Mouse (Mus musculus): ENCODE results near the gene Plekhf1.
A peak's percentile ranks its signal among the peaks of the same experiment; 100 is the strongest.

Plekhf1 gene

GRCm38 (mm10) chr7:38188281-38189075 lies 39.3 kb downstream of the Plekhf1 start:
- no peak for DNase-seq (ENCODE audit: low spot score in 2 of 2)

GRCm38 (mm10) chr7:38187796-38188195 lies 40.0 kb downstream of the Plekhf1 start:
- no peak for DNase-seq (ENCODE audit: low spot score in 2 of 2)

DNA sequence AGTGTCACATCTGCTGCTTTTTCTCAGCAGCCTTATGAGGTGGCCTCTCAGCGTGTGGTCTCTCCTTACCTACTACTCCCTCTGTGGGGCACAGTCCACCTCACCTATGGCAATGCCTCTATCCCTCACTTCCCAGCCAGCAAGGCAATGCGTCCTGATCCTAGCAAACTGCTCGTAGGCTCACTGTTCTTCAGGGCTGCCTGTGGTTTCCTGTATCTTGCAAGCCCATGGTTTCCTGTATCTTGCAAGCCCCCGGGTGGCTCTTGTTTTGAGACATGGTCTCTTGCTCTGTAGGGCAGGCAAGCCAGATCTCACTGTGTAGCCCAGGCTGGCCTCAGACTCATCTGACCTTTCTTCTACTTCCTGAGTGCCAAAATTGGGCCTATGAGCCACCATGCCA lies 41.0 kb downstream of the Plekhf1 start:
- DNase-seq (ENCODE audit: low spot score in 2 of 2) = no peak

DNA sequence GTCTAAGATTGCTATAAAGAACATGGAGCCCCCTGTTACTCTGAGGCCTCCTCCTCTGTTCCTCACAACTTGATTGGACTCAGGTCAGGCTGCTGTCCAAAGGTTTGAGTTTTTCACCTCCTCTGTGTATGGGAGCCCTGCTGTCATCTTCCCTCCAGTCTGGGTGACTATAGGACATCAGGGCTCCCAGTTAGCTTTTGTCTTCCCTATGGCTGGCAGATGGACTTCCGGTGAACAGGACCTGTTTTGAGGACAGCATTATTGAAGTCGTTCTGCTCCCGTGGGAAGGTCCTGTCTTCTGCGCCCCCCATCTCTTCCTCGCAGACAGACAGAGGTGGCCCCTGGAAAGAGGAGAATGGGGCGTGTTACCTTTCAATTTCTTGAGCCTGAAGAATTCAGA lies 43.0 kb downstream of the Plekhf1 start:
- DNase-seq (ENCODE audit: low spot score in 2 of 2) = no peak

- no peak for DNase-seq (ENCODE audit: low spot score in 2 of 2)
These were observed 43.4 kb downstream of the Plekhf1 start for GRCm38 (mm10) chr7:38184418-38184745.

GRCm38 (mm10) chr7:38183709-38184417 lies 44.0 kb downstream of the Plekhf1 start:
- DNase-seq (ENCODE audit: low spot score in 2 of 2) = peak; percentile 88 to 90

DNA sequence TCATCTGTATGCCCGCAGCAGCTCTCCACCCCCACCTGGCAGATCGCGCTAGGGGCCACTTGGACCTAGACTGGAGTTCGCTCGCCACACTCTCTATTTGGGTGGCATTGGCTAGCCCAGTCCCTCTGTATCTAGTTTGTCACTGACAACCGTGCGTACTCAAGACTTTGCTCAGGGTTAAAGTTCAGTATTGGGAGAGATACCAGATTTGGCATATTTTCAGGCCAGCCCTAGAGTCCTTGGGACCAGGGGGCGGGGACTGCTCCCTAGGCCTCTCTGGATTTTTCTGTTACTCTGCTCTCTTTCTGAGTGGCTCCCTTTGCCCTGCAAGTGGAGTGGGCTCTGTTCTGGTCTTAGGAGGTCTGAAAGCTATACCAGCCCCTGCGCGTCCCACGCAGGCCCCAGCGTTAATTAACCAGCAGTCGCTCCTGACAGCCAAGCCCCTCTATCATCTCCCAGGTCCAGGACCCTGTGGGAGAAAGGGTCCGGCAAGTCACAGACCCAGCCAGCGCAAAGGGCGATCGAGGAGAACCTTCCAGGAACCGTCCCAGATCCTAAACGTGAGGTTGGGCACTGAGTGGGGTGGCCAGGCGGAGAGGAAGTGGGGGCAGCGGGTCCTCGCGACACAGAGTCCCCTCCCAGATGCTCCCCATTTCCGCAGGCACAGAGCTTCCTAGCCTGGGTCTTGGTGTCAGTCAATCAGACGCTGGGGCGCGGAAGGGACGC lies 44.7 kb downstream of the Plekhf1 start, which contains the start of gene 1600014C10Rik:
Gene 1600014C10Rik, plus strand, starts transcription at position 256 of the 726 bp plus-strand sequence.
- no peak for DNase-seq (ENCODE audit: low spot score in 2 of 2)

DNA sequence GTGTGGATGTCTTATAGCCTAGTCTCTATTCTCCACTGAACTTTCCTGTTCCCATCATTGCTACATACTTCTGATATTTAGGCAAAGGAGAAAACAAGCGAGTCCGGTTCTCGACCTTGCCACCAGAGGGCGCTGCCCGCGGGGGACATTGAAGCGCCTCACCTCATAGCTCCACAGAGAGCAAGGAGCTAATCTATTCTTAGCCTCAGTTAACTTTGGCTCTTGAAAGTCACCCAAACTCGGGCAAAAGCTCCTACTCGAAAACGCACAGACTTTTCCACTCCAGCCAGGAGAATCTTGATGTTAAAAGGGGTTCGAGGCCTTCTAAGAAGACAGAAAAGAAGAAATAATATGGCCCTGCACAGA lies 45.2 kb downstream of the Plekhf1 start:
- DNase-seq (ENCODE audit: low spot score in 2 of 2) = peak; percentile 79 to 82

DNA sequence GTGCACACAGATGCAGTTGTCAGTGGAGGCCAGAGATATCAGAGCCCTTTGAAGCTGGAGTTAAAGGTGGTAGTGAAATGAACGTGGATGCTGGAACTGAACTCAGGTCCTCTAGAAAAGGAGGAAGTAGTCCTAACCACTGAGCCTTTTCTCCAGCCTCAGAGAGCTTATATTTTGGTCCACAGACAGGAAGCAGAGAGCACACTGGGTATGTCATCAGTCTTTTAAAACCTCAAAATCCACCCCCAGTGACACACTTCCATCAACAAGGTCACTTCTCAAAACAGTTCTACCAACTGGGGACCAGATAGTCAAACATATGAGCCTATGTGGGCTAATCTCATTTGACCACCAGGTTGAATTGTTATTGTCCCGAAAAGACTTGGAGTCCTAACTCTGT lies 46.5 kb downstream of the Plekhf1 start:
- DNase-seq (ENCODE audit: low spot score in 2 of 2) = no peak

GRCm38 (mm10) chr7:38179896-38180295 lies 47.9 kb downstream of the Plekhf1 start:
- no peak for DNase-seq (ENCODE audit: low spot score in 2 of 2)

GRCm38 (mm10) chr7:38176056-38176455 lies 51.8 kb downstream of the Plekhf1 start:
- no peak for DNase-seq (ENCODE audit: low spot score in 2 of 2)

GRCm38 (mm10) chr7:38174321-38175148 lies 53.3 kb downstream of the Plekhf1 start:
- peak; percentile 48 to 56 for DNase-seq (ENCODE audit: low spot score in 2 of 2)

DNA sequence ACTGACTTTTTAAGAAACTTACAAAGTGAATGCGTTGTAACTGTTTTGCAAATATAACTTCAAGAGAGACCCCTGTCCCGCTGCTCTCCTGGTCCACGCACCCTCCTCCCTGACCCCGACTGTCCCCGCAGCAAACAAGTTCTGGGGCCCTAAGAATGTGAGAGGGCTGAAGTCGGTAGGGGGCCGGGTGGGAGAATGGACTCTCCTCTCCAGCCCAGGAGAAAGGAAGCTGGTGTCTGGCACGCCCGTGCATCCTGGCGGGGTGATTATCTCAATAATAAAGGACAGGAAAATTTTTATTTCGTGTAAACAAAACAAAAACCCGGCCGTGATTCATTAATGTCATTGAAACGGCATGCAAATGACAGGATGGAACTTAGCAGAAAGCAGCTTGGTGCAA lies 53.9 kb downstream of the Plekhf1 start:
- DNase-seq (ENCODE audit: low spot score in 2 of 2) = no peak

GRCm38 (mm10) chr7:38167724-38168141 lies 60.1 kb downstream of the Plekhf1 start:
- DNase-seq (ENCODE audit: low spot score in 2 of 2) = peak; percentile 68 to 81

Measured in frontal cortex, postnatal 36 days (tissue).